Mouse (Mus musculus) embryonic facial prominence, embryonic 12.5 days (tissue): ENCODE data around the gene Vmn1r112. TPM values are rescaled to one million over a fixed set of nuclear protein-coding genes. Genes with fewer than 3 reads are reported as not detected.
"Not testable (repeated sequence)": the region's sequence is repeated elsewhere in the genome, so short reads cannot be mapped to it uniquely, and the experiment has no call there.

Experiments used
- ATAC-seq: fragments of 200-750 bp; cut with Nextera tagmentation; 2 replicates; pipeline ENCODE4 v1.8.0; 2017; ENCODE audit not compliant: insufficient number of reproducible peaks, insufficient read depth, low FRiP score, low TSS enrichment
- H3K27ac ChIP-seq: fragments of 300-500 bp; sonication (generic); 2 replicates; pipeline ENCODE4 v1.5.1; 2016; ENCODE audit warnings: mild to moderate bottlenecking
- H3K27me3 ChIP-seq: fragments of 300-500 bp; sonication (generic); 2 replicates; pipeline ENCODE4 v1.6.1; 2016; ENCODE audit warnings: mild to moderate bottlenecking, moderate library complexity
- H3K36me3 ChIP-seq: fragments of 300-500 bp; sonication (generic); 2 replicates; pipeline ENCODE4 v1.6.1; 2016; ENCODE audit warnings: mild to moderate bottlenecking
- H3K4me1 ChIP-seq: fragments of 300-500 bp; sonication (generic); 2 replicates; pipeline ENCODE4 v1.6.1; 2016
- H3K4me2 ChIP-seq: fragments of 300-500 bp; sonication (generic); replicated peaks from 2 replicates; pipeline ENCODE4 v1.6.1; 2016; ENCODE audit warnings: mild to moderate bottlenecking, moderate library complexity
- H3K4me3 ChIP-seq: fragments of 300-500 bp; sonication (generic); 2 replicates; pipeline ENCODE4 v1.5.1; 2016; ENCODE audit warnings: mild to moderate bottlenecking
- H3K9ac ChIP-seq: fragments of 300-500 bp; sonication (generic); 2 replicates; pipeline ENCODE4 v1.6.1; 2016; ENCODE audit warnings: mild to moderate bottlenecking, moderate library complexity
- H3K9me3 ChIP-seq: fragments of 300-500 bp; sonication (generic); 2 replicates; pipeline ENCODE4 v1.6.1; 2016; ENCODE audit warnings: mild to moderate bottlenecking, moderate library complexity
- WGBS: fragments of 180-500 bp; shearing (Covaris S2); methylation state at CpG from one replicate; pipeline ENCODE4 v1.1.7; 2016; 5-methylcytosine and 5-hydroxymethylcytosine counted together
- polyA plus RNA-seq: library from polyadenylated mRNA; unstranded; fragments of >200 nt; fragmentation: Nextera tagmentation; extraction: Ambion mirVana; gene quantifications from 2 replicates; pipeline ENCODE4 v1.2.1, GENCODE M21; 2016

Gene Vmn1r112
- polyA plus RNA-seq: not detected in 2 replicates

- H3K27ac ChIP-seq, H3K4me2 ChIP-seq, H3K36me3 ChIP-seq, H3K27me3 ChIP-seq, H3K4me3 ChIP-seq, H3K9ac ChIP-seq, ATAC-seq, H3K4me1 ChIP-seq, H3K9me3 ChIP-seq: not testable (repeated sequence)
- no CpG with 5 or more reads among the region's 3 CpGs for WGBS
These were observed at the start of gene Vmn1r112 for GRCm38 (mm10) chr7:20770885-20771284. TSS of gene Vmn1r112 (plus strand) at chr7:20771185.

GRCm38 (mm10) chr7:20730524-20730923 lies 40.5 kb upstream of the Vmn1r112 start, which contains the start of gene Gm10668:
TSS of gene Gm10668 (minus strand) at chr7:20730624.
- H3K27me3 ChIP-seq, H3K9ac ChIP-seq, H3K4me3 ChIP-seq, H3K9me3 ChIP-seq, H3K36me3 ChIP-seq, H3K27ac ChIP-seq, ATAC-seq, H3K4me2 ChIP-seq, H3K4me1 ChIP-seq: not testable (repeated sequence)
- WGBS: no CpG with 5 or more reads among the region's 1 CpGs

- not testable (repeated sequence) for H3K4me1 ChIP-seq, H3K4me3 ChIP-seq, H3K4me2 ChIP-seq, H3K9me3 ChIP-seq, H3K9ac ChIP-seq, ATAC-seq, H3K27ac ChIP-seq, H3K27me3 ChIP-seq, H3K36me3 ChIP-seq
- WGBS: 55% methylated on average over 2 of the region's 2 CpGs
These were observed 16.0 kb downstream of the Vmn1r112 start, which contains the start of gene Vmn1r113 for GRCm38 (mm10) chr7:20786985-20787384. TSS of gene Vmn1r113 (plus strand) at chr7:20787285.

GRCm38 (mm10) chr7:20812086-20812485 lies 41.1 kb downstream of the Vmn1r112 start, which contains the start of gene Vmn1r114:
TSS of gene Vmn1r114 (minus strand) at chr7:20812186.
- H3K27me3 ChIP-seq, ATAC-seq, H3K4me3 ChIP-seq, H3K36me3 ChIP-seq, H3K9me3 ChIP-seq, H3K27ac ChIP-seq, H3K4me2 ChIP-seq, H3K4me1 ChIP-seq, H3K9ac ChIP-seq: not testable (repeated sequence)
- WGBS: no CpG with 5 or more reads among the region's 5 CpGs

Other genes with a start within 250 kb of the Vmn1r112 start
- gene Vmn1r104, start 237.3 kb upstream of the Vmn1r112 start, polyA plus RNA-seq: not detected in 2 replicates
- gene Gm5726, start 225.4 kb upstream of the Vmn1r112 start, polyA plus RNA-seq: not detected in 2 replicates
- gene Gm4141, start 194.9 kb upstream of the Vmn1r112 start, polyA plus RNA-seq: not detected in 2 replicates
- gene Gm4513, start 172.2 kb upstream of the Vmn1r112 start, polyA plus RNA-seq: not detected in 2 replicates
- not detected in 2 replicates for gene Vmn1r107, start 102.3 kb upstream of the Vmn1r112 start, polyA plus RNA-seq
- not detected in 2 replicates for gene Vmn1r111, start 68.0 kb upstream of the Vmn1r112 start, polyA plus RNA-seq
- not detected in 2 replicates for gene Gm10668, start 40.6 kb upstream of the Vmn1r112 start, polyA plus RNA-seq
- not detected in 2 replicates for gene Vmn1r113, start 16.1 kb downstream of the Vmn1r112 start, polyA plus RNA-seq
- not detected in 2 replicates for gene Vmn1r114, start 41.0 kb downstream of the Vmn1r112 start, polyA plus RNA-seq
- not detected in 2 replicates for gene Vmn1r115, start 73.8 kb downstream of the Vmn1r112 start, polyA plus RNA-seq
- not detected in 2 replicates for gene Vmn1r116, start 101.1 kb downstream of the Vmn1r112 start, polyA plus RNA-seq
- gene Vmn1r117, start 112.9 kb downstream of the Vmn1r112 start, polyA plus RNA-seq: not detected in 2 replicates
- gene Vmn1r118, start 141.2 kb downstream of the Vmn1r112 start, polyA plus RNA-seq: not detected in 2 replicates
- gene Vmn1r119, start 241.3 kb downstream of the Vmn1r112 start, polyA plus RNA-seq: not detected in 2 replicates